Mouse (Mus musculus) midbrain, postnatal 0 days (tissue): ENCODE results near the gene Pitx1. TPM values are rescaled to one million over a fixed set of nuclear protein-coding genes. Genes with fewer than 3 reads are reported as not detected.

ENCODE experiments used
- ATAC-seq: fragments of 200-750 bp; cut with Nextera tagmentation; 2 replicates; pipeline ENCODE4 v1.8.0; 2017; ENCODE audit warnings: moderate number of reproducible peaks, mild to moderate bottlenecking, moderate TSS enrichment, moderate library complexity; ENCODE audit not compliant: low FRiP score
- DNase-seq: peaks from one replicate; pipeline ENCODE4 v3.0.0-alpha.2; 2015; ENCODE audit warnings: low spot score
- H3K27ac ChIP-seq: fragments of 300-500 bp; sonication (generic); 2 replicates; pipeline ENCODE4 v1.5.1; 2014; ENCODE audit warnings: low read depth, mild to moderate bottlenecking, low read length, mixed read lengths
- H3K27me3 ChIP-seq: fragments of 300-500 bp; sonication (generic); 2 replicates; pipeline ENCODE4 v1.6.1; 2014; ENCODE audit warnings: low read length, control low read depth, mixed read lengths; ENCODE audit not compliant: insufficient read depth
- H3K36me3 ChIP-seq: fragments of 300-500 bp; sonication (generic); 2 replicates; pipeline ENCODE4 v1.6.1; 2014; ENCODE audit warnings: low read length, control low read depth, mixed read lengths; ENCODE audit not compliant: insufficient read depth
- H3K4me1 ChIP-seq: fragments of 300-500 bp; sonication (generic); 2 replicates; pipeline ENCODE4 v1.6.1; 2014; ENCODE audit warnings: mild to moderate bottlenecking, control low read depth, antibody characterized with exemption, low read length, mixed read lengths; ENCODE audit not compliant: insufficient read depth
- H3K4me2 ChIP-seq: fragments of 300-500 bp; sonication (generic); 2 replicates; pipeline ENCODE4 v1.6.1; 2014; ENCODE audit warnings: low read depth, mild to moderate bottlenecking, low read length, mixed read lengths; ENCODE audit not compliant: poor library complexity, severe bottlenecking
- H3K4me3 ChIP-seq: fragments of 300-500 bp; sonication (generic); 2 replicates; pipeline ENCODE4 v1.5.1; 2014; ENCODE audit warnings: low read depth, mild to moderate bottlenecking, low read length, moderate library complexity
- H3K9ac ChIP-seq: fragments of 300-500 bp; sonication (generic); replicated peaks from 2 replicates; pipeline ENCODE4 v1.6.1; 2014; ENCODE audit warnings: mild to moderate bottlenecking, low read length, moderate library complexity, mixed read lengths; ENCODE audit not compliant: poor library complexity, severe bottlenecking
- H3K9me3 ChIP-seq: fragments of 300-500 bp; sonication (generic); 2 replicates; pipeline ENCODE4 v1.6.1; 2016; ENCODE audit warnings: low read length, control low read depth
- CTCF ChIP-seq: IDR thresholded peaks from 2 replicates; pipeline ENCODE4 v1.5.1; 2016; ENCODE audit warnings: antibody characterized with exemption, mild to moderate bottlenecking
- WGBS: fragments of 180-500 bp; shearing (Covaris S2); extraction: QIAGEN DNeasy Blood & Tissue Kit; methylation state at CpG from one replicate; pipeline ENCODE4 v1.1.7; 2014; 5-methylcytosine and 5-hydroxymethylcytosine counted together
- polyA plus RNA-seq: library from polyadenylated mRNA; unstranded; fragments of >200 nt; fragmentation: Nextera tagmentation; extraction: Ambion mirVana; gene quantifications from 2 replicates; pipeline ENCODE4 v1.2.1, GENCODE M21; 2015
- total RNA-seq: library from RNA; depleted of rRNA; stranded (reverse); fragments of >200 nt; gene quantifications from 2 replicates; pipeline ENCODE4 v1.2.3, GENCODE M21; 2014

Gene Pitx1
- total and polyA plus RNA-seq, 2 experiments from 2014 or later, result 1.9 to 2.2 TPM

- no peak overlapping the region for H3K4me3 ChIP-seq
- H3K27ac ChIP-seq, result no peak overlapping the region
- WGBS, result 96% methylated on average over 10 of the region's 10 CpGs
- ATAC-seq, result no peak
- H3K36me3 ChIP-seq, result no peaks in the 10 kb centered on the region
- no peak overlapping the region for H3K9ac ChIP-seq
- H3K9me3 ChIP-seq, result no peaks in the 10 kb centered on the region
- no peak for TF ChIP-seq CTCF
- no peak overlapping the region for H3K4me2 ChIP-seq
- H3K27me3 ChIP-seq, result no peaks in the 10 kb centered on the region
- no peaks in the 10 kb centered on the region for H3K4me1 ChIP-seq
- no peak for DNase-seq
Observed at GRCm38 (mm10) chr13:55809707-55810106, 26.3 kb downstream of the Pitx1 start.

DNA sequence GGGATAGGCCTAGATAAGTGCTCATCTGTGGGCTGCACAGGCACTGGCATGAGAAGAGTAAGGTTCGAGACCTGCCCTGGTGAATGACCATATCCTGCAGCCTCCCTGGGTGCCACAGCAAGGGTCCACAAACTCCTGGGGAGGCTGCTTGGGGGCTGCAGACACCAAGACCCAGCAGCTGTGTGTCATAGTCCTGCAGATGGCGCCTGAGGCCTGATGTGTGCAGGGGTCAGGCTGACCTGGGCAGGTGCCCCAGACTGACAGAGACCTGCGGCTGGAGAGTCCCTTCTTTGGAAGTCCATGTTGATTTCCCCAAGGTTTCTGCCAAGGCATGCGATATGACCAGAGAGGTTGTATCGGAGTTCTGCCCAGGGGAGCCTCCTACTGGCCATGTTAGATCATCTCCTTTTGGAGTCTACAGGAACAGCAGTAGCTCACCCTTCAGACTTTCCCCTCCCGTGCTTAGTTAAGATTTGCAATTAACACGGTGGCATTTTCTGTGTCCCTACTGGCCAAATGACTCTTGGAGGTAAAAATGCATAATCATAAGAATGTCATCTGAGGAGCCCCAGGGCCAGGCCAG is 26.9 kb downstream of the Pitx1 start:
- no peak overlapping the region for H3K4me2 ChIP-seq
- H3K27me3 ChIP-seq, result no peaks in the 10 kb centered on the region
- H3K4me3 ChIP-seq, result no peak overlapping the region
- no peak overlapping the region for H3K27ac ChIP-seq
- 70% methylated on average over 7 of the region's 7 CpGs for WGBS
- DNase-seq (no peak), ATAC-seq (no peak)
- TF ChIP-seq CTCF, result peak; percentile 22
- H3K9me3 ChIP-seq, result no peaks in the 10 kb centered on the region
- H3K4me1 ChIP-seq, result no peaks in the 10 kb centered on the region
- H3K9ac ChIP-seq, result no peak overlapping the region
- no peaks in the 10 kb centered on the region for H3K36me3 ChIP-seq

GRCm38 (mm10) chr13:55803973-55804372 is 32.0 kb downstream of the Pitx1 start:
- H3K27me3 ChIP-seq, result no peaks in the 10 kb centered on the region
- no peak for TF ChIP-seq CTCF
- no peak overlapping the region for H3K4me3 ChIP-seq
- no peaks in the 10 kb centered on the region for H3K36me3 ChIP-seq
- no peaks in the 10 kb centered on the region for H3K4me1 ChIP-seq
- 100% methylated on average over 1 of the region's 1 CpGs for WGBS
- H3K27ac ChIP-seq, result no peak overlapping the region
- ATAC-seq, result no peak
- no peak overlapping the region for H3K4me2 ChIP-seq
- no peaks in the 10 kb centered on the region for H3K9me3 ChIP-seq
- DNase-seq, result no peak
- no peak overlapping the region for H3K9ac ChIP-seq

GRCm38 (mm10) chr13:55801246-55801645 is 34.7 kb downstream of the Pitx1 start:
- Histone ChIP-seq H3K9ac (no peak overlapping the region), H3K9me3 (no peaks in the 10 kb centered on the region), H3K4me3 (no peak overlapping the region), H3K4me1 (no peaks in the 10 kb centered on the region), H3K27me3 (no peaks in the 10 kb centered on the region), H3K36me3 (no peaks in the 10 kb centered on the region), H3K4me2 (no peak overlapping the region), H3K27ac (no peak overlapping the region)
- ATAC-seq, result no peak
- 54% methylated on average over 2 of the region's 2 CpGs for WGBS
- no peak for TF ChIP-seq CTCF
- DNase-seq, result no peak

- no peak overlapping the region for H3K9ac ChIP-seq
- WGBS, result 85% methylated on average over 11 of the region's 11 CpGs
- no peak overlapping the region for H3K27ac ChIP-seq
- no peak overlapping the region for H3K4me3 ChIP-seq
- H3K27me3 ChIP-seq, result no peaks in the 10 kb centered on the region
- H3K9me3 ChIP-seq, result no peaks in the 10 kb centered on the region
- no peaks in the 10 kb centered on the region for H3K4me1 ChIP-seq
- no peak for DNase-seq
- no peak overlapping the region for H3K4me2 ChIP-seq
- no peaks in the 10 kb centered on the region for H3K36me3 ChIP-seq
- TF ChIP-seq CTCF, result no peak
- no peak for ATAC-seq
Observed at GRCm38 (mm10) chr13:55786120-55786519, 49.9 kb downstream of the Pitx1 start.

DNA sequence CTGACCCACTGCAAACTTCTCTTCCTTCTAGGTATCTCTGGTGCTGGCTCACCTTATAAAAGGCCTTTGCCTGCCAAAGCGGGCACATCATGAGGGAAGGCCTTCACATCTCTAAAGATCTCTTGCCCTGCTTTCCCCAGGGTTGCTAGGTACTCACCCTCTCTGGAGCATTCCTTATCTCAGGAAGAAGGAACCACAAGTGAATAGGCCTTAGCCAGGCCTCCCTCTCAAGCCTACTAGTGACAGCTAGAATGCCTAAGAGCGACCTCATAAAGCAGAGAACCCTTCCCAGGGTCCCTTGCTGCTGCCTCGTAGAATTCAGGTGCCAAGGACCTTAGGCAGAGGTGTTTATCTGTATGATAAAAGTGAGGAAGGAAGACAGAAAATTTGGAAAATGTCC is 51.7 kb downstream of the Pitx1 start, which contains the start of gene Catsper3:
Gene Catsper3, plus strand, starts transcription at position 301 of the 400 bp plus-strand sequence.
- WGBS, result 92% methylated on average over 3 of the region's 3 CpGs
- Histone ChIP-seq H3K9ac (no peak within 1 kb of the TSS), H3K4me1 (no peaks in the 10 kb centered on the region), H3K27me3 (no peaks in the 10 kb centered on the region), H3K9me3 (no peaks in the 10 kb centered on the region), H3K27ac (no peak within 1 kb of the TSS), H3K4me2 (no peak within 1 kb of the TSS), H3K36me3 (no peaks in the 10 kb centered on the region), H3K4me3 (no peak within 1 kb of the TSS)
- ATAC-seq, result no peak
- TF ChIP-seq CTCF, result no peak
- DNase-seq, result no peak
